Mouse (Mus musculus): Measurements from ENCODE around the gene Lrrc8c. TPM values are rescaled to one million over a fixed set of nuclear protein-coding genes. Genes with fewer than 3 reads are reported as not detected.

The Lrrc8c gene
- polyA plus RNA-seq, 1 experiment from 2014 or later = 27.1 TPM

GRCm38 (mm10) chr5:105654237-105655063 is 135.3 kb downstream of the Lrrc8c start:
- peak; percentile 70 for ATAC-seq (ENCODE audit: insufficient number of reproducible peaks, low FRiP score)
- Histone ChIP-seq H3K27me3 (replicated peaks) (no peaks in the 10 kb centered on the region), H3K4me3 (no peak overlapping the region), H3K27ac (ENCODE audit: poor library complexity, severe bottlenecking) (no peak overlapping the region), H3K36me3 (no peaks in the 10 kb centered on the region), H3K9me3 (replicated peaks) (no peaks in the 10 kb centered on the region), H3K4me2 (peak overlapping the region; percentile 44), H3K9ac (0 out of 2 replicates have a peak overlapping the region, but pooled peaks have one; percentile 52), H3K4me1 (replicated peaks) (peaks cover 15% of the 10 kb centered on the region)
- 24% methylated on average over 15 of the region's 15 CpGs for WGBS

DNA sequence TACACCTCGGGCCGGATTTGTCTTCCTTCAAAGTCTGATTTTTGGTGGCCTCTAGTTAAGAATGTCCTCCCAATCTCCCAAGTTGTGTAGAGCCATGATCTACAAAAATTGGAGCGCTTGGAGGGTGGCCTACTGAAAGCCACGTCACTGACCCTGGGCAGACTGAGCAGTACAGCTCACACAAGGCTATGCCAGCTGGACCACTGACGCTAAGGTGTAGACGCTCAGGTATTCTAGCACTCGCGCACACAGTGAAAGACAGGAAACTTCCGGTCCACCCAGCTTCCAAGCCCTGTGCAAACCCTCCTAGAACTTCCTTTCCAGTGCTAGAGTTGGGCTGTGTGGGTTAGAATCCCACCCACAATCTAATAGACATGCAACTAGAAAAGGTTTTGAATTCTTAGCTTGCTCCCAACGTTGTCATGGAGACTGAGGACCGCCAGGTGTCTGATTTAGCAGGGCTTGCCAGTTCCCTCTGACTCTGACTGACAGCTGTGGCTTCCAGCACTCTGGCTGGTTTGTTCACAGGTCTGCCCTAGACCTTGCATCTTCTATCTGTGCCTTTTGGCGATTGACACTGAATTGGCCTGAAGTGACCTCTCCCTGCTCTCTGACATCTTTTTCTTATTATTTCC is 136.0 kb downstream of the Lrrc8c start:
- Histone ChIP-seq H3K4me2 (no peak overlapping the region), H3K27me3 (replicated peaks) (no peaks in the 10 kb centered on the region), H3K4me3 (no peak overlapping the region), H3K9ac (no peak overlapping the region), H3K9me3 (replicated peaks) (no peaks in the 10 kb centered on the region), H3K27ac (ENCODE audit: poor library complexity, severe bottlenecking) (no peak overlapping the region), H3K36me3 (no peaks in the 10 kb centered on the region), H3K4me1 (replicated peaks) (peaks cover 12% of the 10 kb centered on the region)
- ATAC-seq (ENCODE audit: insufficient number of reproducible peaks, low FRiP score) = peak; percentile 16; the same call in 1 of the 2 replicates
- WGBS = 60% methylated on average over 12 of the region's 12 CpGs

- Histone ChIP-seq H3K36me3 (no peaks in the 10 kb centered on the region), H3K27ac (ENCODE audit: poor library complexity, severe bottlenecking) (no peak overlapping the region), H3K9me3 (replicated peaks) (no peaks in the 10 kb centered on the region), H3K4me2 (no peak overlapping the region), H3K4me3 (no peak overlapping the region), H3K9ac (no peak overlapping the region), H3K27me3 (replicated peaks) (no peaks in the 10 kb centered on the region), H3K4me1 (replicated peaks) (no peaks in the 10 kb centered on the region)
- ATAC-seq (ENCODE audit: insufficient number of reproducible peaks, low FRiP score) = no peak
- whole genome bisulfite sequencing = 78% methylated on average over 5 of the region's 5 CpGs
Observed at GRCm38 (mm10) chr5:105661894-105662293, 142.7 kb downstream of the Lrrc8c start.

Other genes with a start within 250 kb of the Lrrc8c start
- not detected in 2 replicates for gene Gm43302, start 225.7 kb upstream of the Lrrc8c start, polyA plus RNA-seq (2016; fragmentation: Nextera tagmentation; extraction: Ambion mirVana)
- 2.0 and 2.8 TPM in 2 replicates for gene Gbp6, start 225.7 kb upstream of the Lrrc8c start, polyA plus RNA-seq (2016; fragmentation: Nextera tagmentation; extraction: Ambion mirVana)
- 6.1 and 6.5 TPM in 2 replicates for gene Lrrc8b, start 103.6 kb upstream of the Lrrc8c start, polyA plus RNA-seq (2016; fragmentation: Nextera tagmentation; extraction: Ambion mirVana)
- gene Lrrc8d, start 180.6 kb downstream of the Lrrc8c start, polyA plus RNA-seq (2016; fragmentation: Nextera tagmentation; extraction: Ambion mirVana) = 10.5 and 10.7 TPM in 2 replicates